8 mouse cellular contexts compared by ENCODE assay signal in genomic region chr15:6873807-6874600, GRCm38 (mm10). TPM values are rescaled to one million over a fixed set of nuclear protein-coding genes. Genes with fewer than 3 reads are reported as not detected.
DNase-seq lines count a peak whose midpoint lies in the region; ATAC-seq and TF ChIP-seq lines count a peak whose summit lies in the region.

No protein-coding gene starts in this region.

- ATAC-seq in forebrain, postnatal 0 days, result peak; percentile 47
- peak; percentile 51 for ATAC-seq in hindbrain, embryonic 11.5 days (ENCODE audit: low FRiP score)
- peak; percentile 41 for ATAC-seq in limb, embryonic 14.5 days (ENCODE audit: low FRiP score, low read depth)
- peak; percentile 75 for ATAC-seq in midbrain, embryonic 15.5 days (replicated peaks)
- no peak for ATAC-seq in monocyte, adult 5-6 weeks (replicated peaks; ENCODE audit: insufficient number of reproducible peaks, low FRiP score, low TSS enrichment, poor library complexity, severe bottlenecking)

- H3K27me3 ChIP-seq in forebrain, postnatal 0 days (ENCODE audit: insufficient read depth, low read length), result peaks cover 30% of the 10 kb centered on the region
- H3K27me3 ChIP-seq in hindbrain, embryonic 11.5 days (ENCODE audit: control insufficient read depth, insufficient read depth, low read length), result peaks cover 18% of the 10 kb centered on the region
- peaks cover 14% of the 10 kb centered on the region for H3K27me3 ChIP-seq in limb, embryonic 14.5 days (ENCODE audit: control insufficient read depth, insufficient read depth, low read length)
- H3K27me3 ChIP-seq in midbrain, embryonic 15.5 days (replicated peaks), result peaks cover 22% of the 10 kb centered on the region

- no peak for TF ChIP-seq POLR2A in limb, embryonic 14.5 days (IDR thresholded peaks at IDR 0.05; ENCODE audit: borderline replicate concordance, extremely low read depth, insufficient read depth, insufficient read length)

- peak; percentile 77 for DNase-seq in 3T3-L1 (ENCODE audit: low read depth, low spot score)
- DNase-seq in adrenal gland, adult 2 months, result peak; percentile 88
- no peak for DNase-seq in forebrain, postnatal 0 days
- DNase-seq in hindbrain, embryonic 11.5 days (ENCODE audit: low spot score), result peak; percentile 52
- peak; percentile 31 for DNase-seq in limb, embryonic 14.5 days (ENCODE audit: low spot score)
- DNase-seq in urinary bladder, postnatal 4 days (ENCODE audit: low spot score in 2 of 2), result peak; percentile 76 to 81

- TF ChIP-seq CTCF in forebrain, postnatal 0 days (IDR thresholded peaks at IDR 0.05; ENCODE audit: low read depth), result no peak

- H3K4me1 ChIP-seq in forebrain, postnatal 0 days (ENCODE audit: insufficient read depth), result peaks cover 5% of the 10 kb centered on the region; the same call in 1 of the 2 replicates
- no peaks in the 10 kb centered on the region for H3K4me1 ChIP-seq in hindbrain, embryonic 11.5 days (replicated peaks; ENCODE audit: control insufficient read depth, insufficient read depth, low read length)
- no peaks in the 10 kb centered on the region for H3K4me1 ChIP-seq in limb, embryonic 14.5 days (ENCODE audit: control insufficient read depth, insufficient read depth, low read length)
- peaks cover 11% of the 10 kb centered on the region for H3K4me1 ChIP-seq in midbrain, embryonic 15.5 days

- H3K4me3 ChIP-seq in forebrain, postnatal 0 days (ENCODE audit: low read depth, low read length), result peak overlapping the region; percentile 32
- H3K4me3 ChIP-seq in hindbrain, embryonic 11.5 days (ENCODE audit: low read depth, low read length), result peak overlapping the region; percentile 33
- H3K4me3 ChIP-seq in limb, embryonic 14.5 days (replicated peaks; ENCODE audit: low read length), result peak overlapping the region; percentile 51
- H3K4me3 ChIP-seq in midbrain, embryonic 15.5 days, result peak overlapping the region; percentile 36

- peak overlapping the region; percentile 28; the same call in 1 of the 2 replicates for H3K9ac ChIP-seq in forebrain, postnatal 0 days
- peak overlapping the region; percentile 13 for H3K9ac ChIP-seq in hindbrain, embryonic 11.5 days (ENCODE audit: low read depth, low read length)
- H3K9ac ChIP-seq in limb, embryonic 14.5 days (ENCODE audit: low read depth, low read length, severe bottlenecking), result peak overlapping the region; percentile 60
- 0 out of 2 replicates have a peak overlapping the region, but pooled peaks have one; percentile 16 for H3K9ac ChIP-seq in midbrain, embryonic 15.5 days

- peak overlapping the region; percentile 55 for H3K4me2 ChIP-seq in forebrain, postnatal 0 days (ENCODE audit: low read depth)
- peak overlapping the region; percentile 52 for H3K4me2 ChIP-seq in hindbrain, embryonic 11.5 days (replicated peaks; ENCODE audit: low read depth, low read length)
- H3K4me2 ChIP-seq in limb, embryonic 14.5 days (replicated peaks; ENCODE audit: low read depth, low read length, severe bottlenecking), result peak overlapping the region; percentile 93
- peak overlapping the region; percentile 70 for H3K4me2 ChIP-seq in midbrain, embryonic 15.5 days

- no peaks in the 10 kb centered on the region for H3K36me3 ChIP-seq in forebrain, postnatal 0 days (ENCODE audit: insufficient read depth)
- H3K36me3 ChIP-seq in hindbrain, embryonic 11.5 days (ENCODE audit: control insufficient read depth, insufficient read depth, low read length), result no peaks in the 10 kb centered on the region
- no peaks in the 10 kb centered on the region for H3K36me3 ChIP-seq in limb, embryonic 14.5 days (ENCODE audit: control insufficient read depth, insufficient read depth, low read length)
- H3K36me3 ChIP-seq in midbrain, embryonic 15.5 days (replicated peaks), result no peaks in the 10 kb centered on the region

- WGBS in forebrain, postnatal 0 days, result 1% methylated on average over 52 of the region's 52 CpGs
- under 1% methylated on average over 52 of the region's 52 CpGs for WGBS in hindbrain, embryonic 11.5 days
- under 1% methylated on average over 41 of the region's 52 CpGs for WGBS in limb, embryonic 14.5 days
- WGBS in midbrain, embryonic 15.5 days, result under 1% methylated on average over 52 of the region's 52 CpGs

- no peak overlapping the region for H3K27ac ChIP-seq in forebrain, postnatal 0 days (ENCODE audit: low read depth, low read length)
- H3K27ac ChIP-seq in hindbrain, embryonic 11.5 days (ENCODE audit: low read depth, low read length), result no peak overlapping the region
- H3K27ac ChIP-seq in limb, embryonic 14.5 days (replicated peaks; ENCODE audit: low read depth, low read length), result no peak overlapping the region
- no peak overlapping the region for H3K27ac ChIP-seq in midbrain, embryonic 15.5 days

- H3K9me3 ChIP-seq in forebrain, postnatal 0 days (ENCODE audit: low read length), result no peaks in the 10 kb centered on the region
- H3K9me3 ChIP-seq in hindbrain, embryonic 11.5 days (ENCODE audit: control insufficient read depth, low read length), result no peaks in the 10 kb centered on the region
- H3K9me3 ChIP-seq in limb, embryonic 14.5 days (ENCODE audit: control insufficient read depth, low read length), result no peaks in the 10 kb centered on the region
- H3K9me3 ChIP-seq in midbrain, embryonic 15.5 days, result no peaks in the 10 kb centered on the region

RNA-seq across cellular contexts. Expression of gene Osmr, which starts 0.8 kb away (rescaled TPM):
- 1 to 10 TPM; 5.9 to 9.4 TPM for total RNA-seq in adrenal gland, adult 2 months (2021)
- polyA plus RNA-seq in adrenal gland, adult 2 months (2012; rRNA removed), result 1.2 and 1.5 TPM in 2 replicates
- 1.8 and 2.6 TPM in 2 replicates for total RNA-seq in forebrain, postnatal 0 days (2014; rRNA removed)
- 1.1 and 1.7 TPM in 2 replicates for polyA plus RNA-seq in forebrain, postnatal 0 days (2015; fragmentation: Nextera tagmentation; extraction: Ambion mirVana)
- polyA plus RNA-seq in hindbrain, embryonic 11.5 days (2014; fragmentation: Nextera tagmentation; extraction: Ambion mirVana), result 0.63 and 1.1 TPM in 2 replicates
- polyA plus RNA-seq in limb, embryonic 14.5 days (2012; rRNA removed), result 2.0 and 2.1 TPM in 2 replicates
- polyA plus RNA-seq in limb, embryonic 14.5 days (2014; fragmentation: Nextera tagmentation; extraction: Ambion mirVana), result 1.2 and 2.0 TPM in 2 replicates
- 1.6 and 1.7 TPM in 2 replicates for polyA plus RNA-seq in midbrain, embryonic 15.5 days (2015; fragmentation: Nextera tagmentation; extraction: Ambion mirVana)
- not detected in 3 replicates for total RNA-seq in monocyte, adult 5-6 weeks (2017)
